ENCODE assay signal across 13 mouse cellular contexts in genomic region chr15:82292851-82293250, GRCm38 (mm10). TPM values are rescaled to one million over a fixed set of nuclear protein-coding genes. Genes with fewer than 3 reads are reported as not detected.
DNase-seq lines count a peak whose midpoint lies in the region; ATAC-seq and TF ChIP-seq lines count a peak whose summit lies in the region.
"Had no signal": no experiment of that assay in that cellular context is flagged by ENCODE, and none has a peak within 500 bp of the region (broad histone marks: within the 10 kb centered on the region; RNA-seq: fewer than 3 reads in every experiment).

No protein-coding gene starts in this region.

- no peak for DNase-seq in lung, postnatal 4 days
- no peak for DNase-seq in gastrocnemius, adult 2 months
- DNase-seq in kidney, adult 11 months, result no peak
- DNase-seq: adrenal gland, adult 8-10 months; cerebellum, adult 11 months; heart, postnatal 36 days; lung, postnatal 14 days had no signal

- peaks cover 9% of the 10 kb centered on the region for H3K4me1 ChIP-seq in lung, embryonic 15.5 days
- peaks cover 21% of the 10 kb centered on the region for H3K4me1 ChIP-seq in forebrain, embryonic 15.5 days
- peaks cover 9% of the 10 kb centered on the region for H3K4me1 ChIP-seq in intestine, embryonic 16.5 days (ENCODE audit: control insufficient read depth, insufficient read depth, low read length)
- peaks cover 14% of the 10 kb centered on the region for H3K4me1 ChIP-seq in neural tube, embryonic 14.5 days (ENCODE audit: control insufficient read depth, insufficient read depth, low read length)

- no peak for TF ChIP-seq CTCF in gastrocnemius, adult 2 months (IDR thresholded peaks at IDR 0.05)

- H3K9me3 ChIP-seq in lung, embryonic 15.5 days, result no peaks in the 10 kb centered on the region
- no peaks in the 10 kb centered on the region for H3K9me3 ChIP-seq in forebrain, embryonic 15.5 days
- H3K9me3 ChIP-seq in intestine, embryonic 16.5 days (ENCODE audit: control insufficient read depth, low read length), result no peaks in the 10 kb centered on the region
- H3K9me3 ChIP-seq in neural tube, embryonic 14.5 days (ENCODE audit: control insufficient read depth, low read length), result no peaks in the 10 kb centered on the region
- H3K9me3 ChIP-seq: G1E had no signal

- intact Hi-C loops in gastrocnemius, adult 2 months (cut with DNase I), result no loop called here

- no peak overlapping the region for H3K9ac ChIP-seq in lung, embryonic 15.5 days
- no peak overlapping the region for H3K9ac ChIP-seq in forebrain, embryonic 15.5 days (replicated peaks)
- no peak overlapping the region; the same call in 1 of the 2 replicates for H3K9ac ChIP-seq in intestine, embryonic 16.5 days (ENCODE audit: low read depth, low read length)
- H3K9ac ChIP-seq in neural tube, embryonic 14.5 days (replicated peaks; ENCODE audit: low read depth, low read length), result no peak overlapping the region

- no peak overlapping the region for H3K4me3 ChIP-seq in lung, embryonic 15.5 days
- H3K4me3 ChIP-seq in forebrain, embryonic 15.5 days, result no peak overlapping the region
- no peak overlapping the region for H3K4me3 ChIP-seq in intestine, embryonic 16.5 days (ENCODE audit: low read length)
- H3K4me3 ChIP-seq in neural tube, embryonic 14.5 days (ENCODE audit: low read depth, low read length), result no peak overlapping the region
- H3K4me3 ChIP-seq in gastrocnemius, adult 2 months, result no peak overlapping the region

- no peaks in the 10 kb centered on the region for H3K36me3 ChIP-seq in lung, embryonic 15.5 days
- H3K36me3 ChIP-seq in forebrain, embryonic 15.5 days, result peaks cover 48% of the 10 kb centered on the region
- no peaks in the 10 kb centered on the region for H3K36me3 ChIP-seq in intestine, embryonic 16.5 days (ENCODE audit: control insufficient read depth, insufficient read depth, low read length)
- peaks cover 33% of the 10 kb centered on the region for H3K36me3 ChIP-seq in neural tube, embryonic 14.5 days (ENCODE audit: control insufficient read depth, insufficient read depth, low read length)
- H3K36me3 ChIP-seq: G1E had no signal

- H3K4me2 ChIP-seq in lung, embryonic 15.5 days, result peak overlapping the region; percentile 36
- no peak overlapping the region for H3K4me2 ChIP-seq in forebrain, embryonic 15.5 days (replicated peaks)
- peak overlapping the region; percentile 39 for H3K4me2 ChIP-seq in intestine, embryonic 16.5 days (ENCODE audit: low read depth, low read length)
- 0 out of 2 replicates have a peak overlapping the region, but pooled peaks have one; percentile 7 for H3K4me2 ChIP-seq in neural tube, embryonic 14.5 days (ENCODE audit: low read depth, low read length)

- 12% methylated on average over 5 of the region's 5 CpGs for WGBS in lung, embryonic 15.5 days
- 24% methylated on average over 5 of the region's 5 CpGs for WGBS in forebrain, embryonic 15.5 days
- WGBS in intestine, embryonic 16.5 days, result 22% methylated on average over 5 of the region's 5 CpGs
- 13% methylated on average over 3 of the region's 5 CpGs for WGBS in neural tube, embryonic 14.5 days

- no peak overlapping the region for H3K27ac ChIP-seq in lung, embryonic 15.5 days
- peak overlapping the region; percentile 63 for H3K27ac ChIP-seq in forebrain, embryonic 15.5 days (replicated peaks)
- no peak overlapping the region for H3K27ac ChIP-seq in intestine, embryonic 16.5 days (ENCODE audit: low read length)
- H3K27ac ChIP-seq in neural tube, embryonic 14.5 days (ENCODE audit: low read depth, low read length), result peak overlapping the region; percentile 60
- no peak overlapping the region for H3K27ac ChIP-seq in gastrocnemius, adult 2 months

- H3K27me3 ChIP-seq in lung, embryonic 15.5 days, result no peaks in the 10 kb centered on the region
- no peaks in the 10 kb centered on the region for H3K27me3 ChIP-seq in forebrain, embryonic 15.5 days
- no peaks in the 10 kb centered on the region for H3K27me3 ChIP-seq in intestine, embryonic 16.5 days (replicated peaks; ENCODE audit: control insufficient read depth, insufficient read depth, low read length)
- H3K27me3 ChIP-seq in neural tube, embryonic 14.5 days (ENCODE audit: control insufficient read depth, insufficient read depth, low read length), result no peaks in the 10 kb centered on the region

- ATAC-seq in lung, embryonic 15.5 days (ENCODE audit: borderline replicate concordance, extremely low read depth, low FRiP score, low TSS enrichment), result peak; percentile 31
- ATAC-seq in forebrain, embryonic 15.5 days (replicated peaks), result peak; percentile 45
- no peak; the same call in 1 of the 2 replicates for ATAC-seq in intestine, embryonic 16.5 days
- ATAC-seq in neural tube, embryonic 14.5 days (ENCODE audit: low read depth), result peak; percentile 45

RNA-seq across cellular contexts. Expression of gene Wbp2nl, which starts 5.9 kb away (rescaled TPM):
- polyA plus RNA-seq in lung, embryonic 15.5 days (2015; fragmentation: Nextera tagmentation; extraction: Ambion mirVana), result 0.37 and 0.40 TPM in 2 replicates
- 0.15 TPM in 1 of 2 replicates, not detected in the other for polyA plus RNA-seq in forebrain, embryonic 15.5 days (2015; fragmentation: Nextera tagmentation; extraction: Ambion mirVana)
- 0.15 and 0.16 TPM in 2 replicates for polyA plus RNA-seq in intestine, embryonic 16.5 days (2015; fragmentation: Nextera tagmentation; extraction: Ambion mirVana)
- 0.28 TPM in 1 of 2 replicates, not detected in the other for polyA plus RNA-seq in neural tube, embryonic 14.5 days (2014; fragmentation: Nextera tagmentation; extraction: Ambion mirVana)
- not detected for total RNA-seq in gastrocnemius, adult 2 months (2021)
- total RNA-seq: adrenal gland, adult 8-10 months; heart, postnatal 36 days; left cerebral cortex, adult 18-20 months had no signal
- polyA plus RNA-seq: G1E had no signal

RNA-seq across cellular contexts. Expression of gene Sept3, which starts 18.2 kb away (rescaled TPM):
- polyA plus RNA-seq in lung, embryonic 15.5 days (2015; fragmentation: Nextera tagmentation; extraction: Ambion mirVana), result 4.1 and 6.3 TPM in 2 replicates
- 450 and 460 TPM in 2 replicates for polyA plus RNA-seq in forebrain, embryonic 15.5 days (2015; fragmentation: Nextera tagmentation; extraction: Ambion mirVana)
- 4.2 and 4.4 TPM in 2 replicates for polyA plus RNA-seq in intestine, embryonic 16.5 days (2015; fragmentation: Nextera tagmentation; extraction: Ambion mirVana)
- polyA plus RNA-seq in neural tube, embryonic 14.5 days (2014; fragmentation: Nextera tagmentation; extraction: Ambion mirVana), result 395 and 439 TPM in 2 replicates
- under 1 TPM; 0.41 to 0.45 TPM for total RNA-seq in gastrocnemius, adult 2 months (2021)
- polyA plus RNA-seq: G1E had no signal

RNA-seq across cellular contexts. Expression of gene 1500009C09Rik, which starts 40.7 kb away (rescaled TPM):
- polyA plus RNA-seq in lung, embryonic 15.5 days (2015; fragmentation: Nextera tagmentation; extraction: Ambion mirVana), result not detected in 2 replicates
- polyA plus RNA-seq in forebrain, embryonic 15.5 days (2015; fragmentation: Nextera tagmentation; extraction: Ambion mirVana), result 13.5 and 14.7 TPM in 2 replicates
- not detected in 2 replicates for polyA plus RNA-seq in intestine, embryonic 16.5 days (2015; fragmentation: Nextera tagmentation; extraction: Ambion mirVana)
- 6.5 and 13.3 TPM in 2 replicates for polyA plus RNA-seq in neural tube, embryonic 14.5 days (2014; fragmentation: Nextera tagmentation; extraction: Ambion mirVana)
- not detected for total RNA-seq in gastrocnemius, adult 2 months (2021)
- total RNA-seq: G1E; heart, postnatal 36 days had no signal
- polyA plus RNA-seq: G1E had no signal

RNA-seq across cellular contexts. Expression of gene Naga, which starts 45.9 kb away (rescaled TPM):
- 47.0 and 52.3 TPM in 2 replicates for polyA plus RNA-seq in lung, embryonic 15.5 days (2015; fragmentation: Nextera tagmentation; extraction: Ambion mirVana)
- 23.2 and 23.9 TPM in 2 replicates for polyA plus RNA-seq in forebrain, embryonic 15.5 days (2015; fragmentation: Nextera tagmentation; extraction: Ambion mirVana)
- 296 and 437 TPM in 2 replicates for polyA plus RNA-seq in intestine, embryonic 16.5 days (2015; fragmentation: Nextera tagmentation; extraction: Ambion mirVana)
- 27.1 and 34.9 TPM in 2 replicates for polyA plus RNA-seq in neural tube, embryonic 14.5 days (2014; fragmentation: Nextera tagmentation; extraction: Ambion mirVana)
- 10 to 100 TPM; 10.5 to 10.9 TPM for total RNA-seq in gastrocnemius, adult 2 months (2021)

RNA-seq across cellular contexts. Expression of gene Pheta2, which starts 45.9 kb away (rescaled TPM):
- polyA plus RNA-seq in lung, embryonic 15.5 days (2015; fragmentation: Nextera tagmentation; extraction: Ambion mirVana), result 15.4 and 16.4 TPM in 2 replicates
- 1.4 and 1.5 TPM in 2 replicates for polyA plus RNA-seq in forebrain, embryonic 15.5 days (2015; fragmentation: Nextera tagmentation; extraction: Ambion mirVana)
- polyA plus RNA-seq in intestine, embryonic 16.5 days (2015; fragmentation: Nextera tagmentation; extraction: Ambion mirVana), result 11.6 and 13.2 TPM in 2 replicates
- polyA plus RNA-seq in neural tube, embryonic 14.5 days (2014; fragmentation: Nextera tagmentation; extraction: Ambion mirVana), result 0.87 and 2.4 TPM in 2 replicates
- under 1 TPM; 0.26 to 0.61 TPM for total RNA-seq in gastrocnemius, adult 2 months (2021)

Comparison
In these comparisons a context has a peak if more than half of its experiments do, and no peak if none do; other contexts are left out.
1. H3K27ac ChIP-seq: peak in forebrain, embryonic 15.5 days (single experiment) and neural tube, embryonic 14.5 days (single experiment); none in lung, embryonic 15.5 days (single experiment), intestine, embryonic 16.5 days (single experiment) and gastrocnemius, adult 2 months (single experiment).
2. RNA of gene Sept3, which starts 18.2 kb away (polyA plus RNA-seq): 450 to 460 TPM in forebrain, embryonic 15.5 days and 395 to 439 TPM in neural tube, embryonic 14.5 days; 4.2 to 4.4 TPM in intestine, embryonic 16.5 days and 4.1 to 6.3 TPM in lung, embryonic 15.5 days; every median in the first group is over 10 times any median in the second.